Mouse (Mus musculus) liver, postnatal 0 days (tissue): ENCODE results near the gene Nceh1.

ENCODE experiments used
- CTCF ChIP-seq: sonication (generic); IDR thresholded peaks from 2 replicates; pipeline ENCODE4 v1.5.1; 2016; ENCODE audit warnings: antibody characterized with exemption, low read depth
- EP300 ChIP-seq: IDR thresholded peaks from 2 replicates; pipeline ENCODE4 v1.6.1; 2016; ENCODE audit warnings: antibody characterized with exemption, low read depth, mild to moderate bottlenecking

GRCm38 (mm10) chr3:27288301-27288700, 105.5 kb downstream of the Nceh1 start:
- TF ChIP-seq CTCF (no peak), EP300 (no peak)
